Mouse (Mus musculus) heart, adult 2 months (tissue): ENCODE data around the gene Grik3.

Experiments used
- CTCF ChIP-seq: fragments of 200-600 bp; IDR thresholded peaks from 2 replicates; pipeline ENCODE4 v1.8.1; 2022; ENCODE audit warnings: antibody characterized with exemption, mild to moderate bottlenecking, moderate library complexity
- EP300 ChIP-seq: fragments of 200-500 bp; IDR thresholded peaks from 2 replicates; pipeline ENCODE4 v1.6.1; 2011; ENCODE audit warnings: low read depth, low read length, control low read depth; ENCODE audit not compliant: insufficient read depth
- POLR2A ChIP-seq: fragments of 200-500 bp; IDR thresholded peaks from 2 replicates; pipeline ENCODE4 v1.6.1; 2011; ENCODE audit warnings: mild to moderate bottlenecking, low read depth, low read length, control low read depth; ENCODE audit not compliant: insufficient read depth

GRCm38 (mm10) chr4:125573951-125574675 is 83.6 kb downstream of the Grik3 start:
- TF ChIP-seq POLR2A = no peak
- no peak for TF ChIP-seq EP300
- TF ChIP-seq CTCF = no peak
